Mouse (Mus musculus): ENCODE measurements around the gene Nrip1. TPM values are rescaled to one million over a fixed set of nuclear protein-coding genes. Genes with fewer than 3 reads are reported as not detected.

Nrip1 gene
- polyA plus RNA-seq, 1 experiment from 2014 or later = 32.8 TPM

GRCm38 (mm10) chr16:76339256-76339655, 34.4 kb downstream of the Nrip1 start:
- WGBS = 83% methylated on average over 10 of the region's 10 CpGs
- Histone ChIP-seq H3K36me3 (peaks cover 12% of the 10 kb centered on the region), H3K4me3 (no peak overlapping the region), H3K4me1 (replicated peaks) (no peaks in the 10 kb centered on the region; the same call in 1 of the 2 replicates), H3K4me2 (no peak overlapping the region), H3K9ac (no peak overlapping the region), H3K27me3 (no peaks in the 10 kb centered on the region), H3K9me3 (no peaks in the 10 kb centered on the region), H3K27ac (replicated peaks) (no peak overlapping the region)
- no peak for ATAC-seq (ENCODE audit: low read depth)

DNA sequence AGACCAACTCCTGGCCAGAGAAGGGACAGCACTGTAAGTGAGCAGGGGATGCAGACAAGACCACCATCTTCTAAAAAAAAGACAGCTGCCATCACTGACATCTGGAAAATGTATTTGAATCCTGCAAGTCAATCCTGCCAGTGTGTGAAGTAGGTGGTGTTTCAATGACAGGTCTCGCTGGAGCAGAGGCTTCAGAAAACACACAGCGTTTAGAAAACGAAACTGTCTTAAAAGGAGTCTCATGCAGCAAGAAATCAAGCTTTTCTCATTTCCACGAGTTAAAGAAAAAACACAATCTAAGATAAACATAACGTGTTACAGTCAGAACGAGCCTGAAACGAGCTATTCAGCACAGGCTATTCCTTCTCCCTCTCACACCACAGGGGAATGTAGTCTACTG, 36.3 kb downstream of the Nrip1 start:
- 91% methylated on average over 7 of the region's 7 CpGs for WGBS
- H3K4me3 ChIP-seq = no peak overlapping the region
- ATAC-seq (ENCODE audit: low read depth) = no peak
- no peaks in the 10 kb centered on the region for H3K27me3 ChIP-seq
- no peak overlapping the region for H3K9ac ChIP-seq
- H3K9me3 ChIP-seq = no peaks in the 10 kb centered on the region
- no peaks in the 10 kb centered on the region; the same call in 1 of the 2 replicates for H3K4me1 ChIP-seq (replicated peaks)
- peaks cover 4% of the 10 kb centered on the region; the same call in 1 of the 2 replicates for H3K36me3 ChIP-seq
- H3K27ac ChIP-seq (replicated peaks) = no peak overlapping the region
- H3K4me2 ChIP-seq = no peak overlapping the region

- 91% methylated on average over 11 of the region's 11 CpGs for WGBS
- H3K27ac ChIP-seq (replicated peaks) = no peak overlapping the region
- H3K27me3 ChIP-seq = no peaks in the 10 kb centered on the region
- no peak for ATAC-seq (ENCODE audit: low read depth)
- no peak overlapping the region for H3K4me3 ChIP-seq
- H3K4me1 ChIP-seq (replicated peaks) = no peaks in the 10 kb centered on the region; the same call in 1 of the 2 replicates
- H3K9ac ChIP-seq = no peak overlapping the region
- H3K36me3 ChIP-seq = peaks cover 4% of the 10 kb centered on the region; the same call in 1 of the 2 replicates
- no peak overlapping the region for H3K4me2 ChIP-seq
- H3K9me3 ChIP-seq = no peaks in the 10 kb centered on the region
Measured at GRCm38 (mm10) chr16:76336932-76337331, 36.7 kb downstream of the Nrip1 start.

DNA sequence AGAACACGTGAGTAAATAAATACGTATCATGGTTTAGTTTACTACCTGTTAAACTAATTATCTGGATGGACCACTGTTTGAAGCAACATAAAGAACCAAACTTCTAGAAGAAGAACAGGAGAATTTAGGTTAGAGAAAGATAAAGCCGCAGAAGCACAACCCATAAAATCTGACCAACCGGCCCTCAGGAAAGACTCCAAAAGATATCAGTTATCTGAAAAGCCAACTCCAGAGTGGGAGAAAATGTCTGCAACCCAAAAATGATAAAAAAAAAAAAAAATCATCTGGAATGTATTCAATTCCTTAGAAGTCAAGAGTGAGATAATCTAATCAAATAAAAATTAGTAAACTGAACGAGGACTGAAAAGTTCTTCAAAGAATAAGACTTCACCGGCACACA, 37.7 kb downstream of the Nrip1 start:
- 93% methylated on average over 6 of the region's 6 CpGs for WGBS
- Histone ChIP-seq H3K4me1 (replicated peaks) (no peaks in the 10 kb centered on the region; the same call in 1 of the 2 replicates), H3K9me3 (no peaks in the 10 kb centered on the region), H3K27ac (replicated peaks) (no peak overlapping the region), H3K4me2 (no peak overlapping the region), H3K4me3 (no peak overlapping the region), H3K9ac (no peak overlapping the region), H3K36me3 (peaks cover 4% of the 10 kb centered on the region; the same call in 1 of the 2 replicates), H3K27me3 (no peaks in the 10 kb centered on the region)
- no peak for ATAC-seq (ENCODE audit: low read depth)

GRCm38 (mm10) chr16:76332127-76332526, 41.5 kb downstream of the Nrip1 start:
- H3K4me2 ChIP-seq = no peak overlapping the region
- H3K9ac ChIP-seq = no peak overlapping the region
- no peak overlapping the region for H3K27ac ChIP-seq (replicated peaks)
- WGBS = 46% methylated on average over 7 of the region's 7 CpGs
- peaks cover 3% of the 10 kb centered on the region; the same call in 1 of the 2 replicates for H3K36me3 ChIP-seq
- H3K27me3 ChIP-seq = no peaks in the 10 kb centered on the region
- no peaks in the 10 kb centered on the region; the same call in 1 of the 2 replicates for H3K4me1 ChIP-seq (replicated peaks)
- ATAC-seq (ENCODE audit: low read depth) = no peak
- H3K4me3 ChIP-seq = no peak overlapping the region
- H3K9me3 ChIP-seq = no peaks in the 10 kb centered on the region

- Histone ChIP-seq H3K4me3 (no peak overlapping the region), H3K4me1 (replicated peaks) (no peaks in the 10 kb centered on the region; the same call in 1 of the 2 replicates), H3K36me3 (no peaks in the 10 kb centered on the region), H3K27ac (replicated peaks) (no peak overlapping the region), H3K9ac (no peak overlapping the region), H3K9me3 (no peaks in the 10 kb centered on the region), H3K27me3 (no peaks in the 10 kb centered on the region), H3K4me2 (no peak overlapping the region)
- no peak for ATAC-seq (ENCODE audit: low read depth)
- 92% methylated on average over 7 of the region's 7 CpGs for WGBS
Measured at GRCm38 (mm10) chr16:76331231-76331630, 42.4 kb downstream of the Nrip1 start.

DNA sequence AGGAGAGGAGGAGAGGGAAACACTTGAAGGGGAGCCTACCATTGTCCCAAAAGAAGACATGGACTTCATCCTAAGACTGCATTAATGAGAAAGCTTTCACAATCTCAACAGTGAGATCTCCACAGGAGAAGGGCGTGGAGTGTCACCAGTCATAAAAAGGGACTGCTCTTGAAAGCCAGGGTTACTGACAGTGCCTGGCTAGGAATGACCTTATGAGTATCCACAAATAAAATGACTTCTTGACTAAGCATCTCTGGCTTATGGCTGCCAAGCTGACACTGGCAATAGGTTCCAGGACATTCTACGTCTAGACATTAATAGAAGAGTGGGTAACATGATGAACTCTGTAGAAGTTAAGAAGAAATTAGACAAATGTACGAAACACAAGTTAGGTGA, 48.3 kb downstream of the Nrip1 start:
- Histone ChIP-seq H3K4me1 (replicated peaks) (peaks cover 24% of the 10 kb centered on the region), H3K4me2 (no peak overlapping the region), H3K9me3 (no peaks in the 10 kb centered on the region), H3K27ac (replicated peaks) (no peak overlapping the region), H3K9ac (no peak overlapping the region), H3K4me3 (no peak overlapping the region), H3K27me3 (no peaks in the 10 kb centered on the region), H3K36me3 (no peaks in the 10 kb centered on the region)
- 94% methylated on average over 3 of the region's 3 CpGs for WGBS
- no peak for ATAC-seq (ENCODE audit: low read depth)

- no peak overlapping the region for H3K27ac ChIP-seq (replicated peaks)
- no peaks in the 10 kb centered on the region for H3K36me3 ChIP-seq
Measured at GRCm38 (mm10) chr16:76324411-76325314, 49.0 kb downstream of the Nrip1 start.

DNA sequence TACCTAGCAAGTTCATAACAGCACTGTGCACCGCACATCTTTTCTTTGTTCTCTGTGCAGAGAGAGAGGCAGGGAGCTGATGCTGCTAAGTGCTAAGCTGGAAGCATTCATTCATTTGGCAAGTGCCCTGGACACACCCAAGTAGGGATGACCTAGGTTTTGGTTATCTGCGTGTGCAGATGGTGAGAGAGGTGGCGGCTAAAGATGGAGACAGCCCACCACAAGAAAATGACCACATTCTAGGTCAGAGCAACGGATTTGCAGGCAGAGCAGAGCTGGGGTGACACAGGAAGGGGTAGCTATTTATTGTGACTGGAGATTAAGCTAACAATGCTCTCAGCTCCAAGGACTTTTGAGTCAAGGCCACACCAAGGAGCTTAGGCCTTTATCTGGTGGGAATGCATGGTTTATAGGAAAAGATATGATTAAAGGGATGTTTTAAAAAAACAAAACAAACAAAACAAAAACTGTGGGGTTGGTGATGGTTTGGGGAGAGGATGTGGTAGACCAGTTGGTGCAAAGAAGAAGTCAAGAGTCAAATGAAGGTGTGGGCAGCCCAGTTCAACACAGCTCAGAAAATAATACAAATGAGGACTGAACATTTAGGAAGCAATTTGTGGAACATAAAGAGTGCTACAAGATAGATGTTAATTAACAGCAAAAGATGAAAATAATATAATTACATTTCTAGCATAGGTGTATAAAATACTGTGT, 49.9 kb downstream of the Nrip1 start:
- Histone ChIP-seq H3K9me3 (no peaks in the 10 kb centered on the region), H3K4me3 (no peak overlapping the region), H3K27ac (replicated peaks) (no peak overlapping the region), H3K4me1 (replicated peaks) (peaks cover 39% of the 10 kb centered on the region), H3K27me3 (no peaks in the 10 kb centered on the region), H3K4me2 (no peak overlapping the region), H3K9ac (no peak overlapping the region), H3K36me3 (no peaks in the 10 kb centered on the region)
- 83% methylated on average over 4 of the region's 4 CpGs for WGBS
- no peak for ATAC-seq (ENCODE audit: low read depth)

More at GRCm38 (mm10) chr16:76324411-76325314, 49.0 kb downstream of the Nrip1 start:
- Histone ChIP-seq H3K4me3 (no peak overlapping the region), H3K9ac (no peak overlapping the region), H3K9me3 (no peaks in the 10 kb centered on the region), H3K4me2 (no peak overlapping the region), H3K27me3 (no peaks in the 10 kb centered on the region), H3K4me1 (replicated peaks) (peaks cover 30% of the 10 kb centered on the region)
- no peak for ATAC-seq (ENCODE audit: low read depth)
- 84% methylated on average over 3 of the region's 4 CpGs for WGBS

- Histone ChIP-seq H3K9me3 (no peaks in the 10 kb centered on the region), H3K4me1 (replicated peaks) (peaks cover 45% of the 10 kb centered on the region), H3K27ac (replicated peaks) (no peak overlapping the region), H3K4me2 (no peak overlapping the region), H3K27me3 (no peaks in the 10 kb centered on the region), H3K9ac (no peak overlapping the region), H3K36me3 (no peaks in the 10 kb centered on the region), H3K4me3 (no peak overlapping the region)
- WGBS = 89% methylated on average over 2 of the region's 2 CpGs
- ATAC-seq (ENCODE audit: low read depth) = no peak
Measured at GRCm38 (mm10) chr16:76323141-76323540, 50.5 kb downstream of the Nrip1 start.

DNA sequence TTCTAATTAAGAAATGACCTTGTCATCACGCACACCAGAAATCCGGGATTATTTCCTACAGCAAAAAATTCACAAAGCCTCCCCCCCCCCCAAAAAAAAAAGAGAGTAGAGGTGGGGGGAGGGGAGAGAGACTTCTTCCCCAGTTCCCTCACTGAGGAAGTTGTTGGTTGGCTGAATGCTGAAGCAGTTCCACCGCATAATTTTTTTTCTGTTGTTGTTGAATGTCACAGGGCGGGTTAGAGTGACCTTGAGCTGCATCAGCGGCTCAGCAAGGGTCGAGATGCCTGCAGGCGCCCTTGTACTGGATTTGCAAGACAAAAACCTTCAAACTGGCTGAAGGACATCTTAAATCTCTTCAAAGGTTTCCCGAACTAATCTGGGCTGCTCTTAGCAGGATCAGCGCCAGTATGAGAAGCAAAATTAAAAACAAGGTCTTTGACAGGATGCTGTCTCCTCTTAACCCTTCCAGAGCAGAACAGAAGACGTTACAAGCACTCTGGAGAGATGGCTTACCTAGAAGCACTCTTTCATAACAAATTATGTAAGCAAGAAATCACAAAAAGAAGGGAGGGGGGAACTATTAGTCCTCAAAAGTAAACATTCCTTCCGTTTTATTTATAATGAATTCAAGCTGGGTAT, 52.0 kb downstream of the Nrip1 start:
- H3K27me3 ChIP-seq = no peaks in the 10 kb centered on the region
- no peak for ATAC-seq (ENCODE audit: low read depth)
- peak overlapping the region; percentile 14; the same call in 1 of the 2 replicates for H3K4me3 ChIP-seq
- no peaks in the 10 kb centered on the region for H3K36me3 ChIP-seq
- H3K4me2 ChIP-seq = peak overlapping the region; percentile 43
- H3K4me1 ChIP-seq (replicated peaks) = peaks cover 54% of the 10 kb centered on the region
- H3K9ac ChIP-seq = peak overlapping the region; percentile 52
- peak overlapping the region; percentile 71 for H3K27ac ChIP-seq (replicated peaks)
- no peaks in the 10 kb centered on the region for H3K9me3 ChIP-seq
- WGBS = 4% methylated on average over 11 of the region's 11 CpGs

DNA sequence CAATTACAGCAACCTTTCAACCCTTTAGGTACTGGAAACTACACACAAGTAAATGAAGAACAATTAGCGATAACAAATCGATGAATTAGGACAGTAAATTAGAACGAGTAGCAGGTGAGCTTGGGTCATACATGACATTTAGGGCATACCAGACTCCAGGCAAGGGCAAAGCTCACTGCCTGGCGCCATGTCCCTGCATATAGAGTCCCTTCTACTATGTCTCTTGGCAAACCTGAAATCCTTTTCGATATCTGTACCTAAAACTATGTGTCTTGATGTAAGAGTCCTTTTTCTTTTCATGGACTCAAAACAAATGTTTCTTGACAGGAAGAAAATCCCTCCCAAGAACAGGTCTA, 53.5 kb downstream of the Nrip1 start:
- H3K36me3 ChIP-seq = no peaks in the 10 kb centered on the region
- H3K27ac ChIP-seq (replicated peaks) = peak overlapping the region; percentile 57
- ATAC-seq (ENCODE audit: low read depth) = peak; percentile 45
- peak overlapping the region; percentile 6; the same call in 1 of the 2 replicates for H3K4me2 ChIP-seq
- H3K9me3 ChIP-seq = no peaks in the 10 kb centered on the region
- no peaks in the 10 kb centered on the region for H3K27me3 ChIP-seq
- no peak overlapping the region for H3K4me3 ChIP-seq
- H3K9ac ChIP-seq = no peak overlapping the region
- H3K4me1 ChIP-seq (replicated peaks) = peaks cover 54% of the 10 kb centered on the region
- WGBS = 27% methylated on average over 5 of the region's 5 CpGs

Data from neural tube, embryonic 13.5 days (tissue).